Comparison of ENCODE assay signal across 33 mouse cellular contexts in the genomic region with DNA sequence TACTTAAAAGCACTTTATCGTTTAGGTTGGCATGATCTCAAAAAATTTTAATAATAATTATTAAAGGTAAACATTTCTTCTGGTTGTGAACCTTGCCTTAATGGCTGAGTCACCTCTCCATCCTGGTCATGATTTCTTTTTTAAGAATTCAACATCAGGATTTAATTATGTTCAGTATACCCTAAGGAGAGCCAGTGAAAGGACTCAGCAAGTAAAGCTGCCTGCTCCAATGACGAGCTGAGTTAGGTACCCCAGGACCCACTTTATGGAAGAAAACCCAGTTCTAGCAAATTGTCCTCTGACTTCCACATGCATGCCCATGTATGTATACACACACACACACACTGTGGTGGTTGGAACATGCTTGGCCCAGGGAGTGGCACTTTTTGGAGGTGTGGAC. TPM values are rescaled to one million over a fixed set of nuclear protein-coding genes. Genes with fewer than 3 reads are reported as not detected.
DNase-seq lines count a peak whose midpoint lies in the region; ATAC-seq lines count a peak whose summit lies in the region.
"Had no signal": no experiment of that assay in that cellular context is flagged by ENCODE, and none has a peak within 500 bp of the region (broad histone marks: within the 10 kb centered on the region; RNA-seq: fewer than 3 reads in every experiment).

No protein-coding gene starts in this region.

- WGBS in midbrain, embryonic 11.5 days = 83% methylated on average over 2 of the region's 2 CpGs
- WGBS in midbrain, embryonic 10.5 days = 82% methylated on average over 2 of the region's 2 CpGs

- peak; percentile 41 for DNase-seq in midbrain, embryonic 11.5 days (ENCODE audit: low spot score, missing footprints)
- no peak for DNase-seq in midbrain, embryonic 10.5 days (ENCODE audit: low spot score)
- DNase-seq in NIH3T3 (ENCODE audit: low read depth) = peak; percentile 4
- DNase-seq in forelimb bud, embryonic 11.5 days (ENCODE audit: low read depth, low spot score) = peak; percentile 29
- no peak for DNase-seq in lung, postnatal 36 days
- no peak for DNase-seq in gastrocnemius, postnatal 14 days
- DNase-seq: adrenal gland, adult 8-10 months; adrenal gland, postnatal 25 days; cerebellum, adult 11-12 months; cerebellum, adult 8-10 months; cerebellum, postnatal 10 days; cerebellum, postnatal 36 days; embryo, embryonic 11 days; forebrain, postnatal 0 days; gastrocnemius, postnatal 36 days; heart, adult 2 months had no signal

- H3K27me3 ChIP-seq in midbrain, embryonic 11.5 days (ENCODE audit: control insufficient read depth, insufficient read depth, low read length) = no peaks in the 10 kb centered on the region
- no peaks in the 10 kb centered on the region for H3K27me3 ChIP-seq in midbrain, embryonic 10.5 days (ENCODE audit: low read depth, poor library complexity, severe bottlenecking)
- H3K27me3 ChIP-seq: hindbrain, embryonic 12.5 days; hindbrain, embryonic 15.5 days had no signal

- H3K4me1 ChIP-seq in midbrain, embryonic 11.5 days (ENCODE audit: control insufficient read depth, insufficient read depth, low read length) = no peaks in the 10 kb centered on the region
- no peaks in the 10 kb centered on the region for H3K4me1 ChIP-seq in midbrain, embryonic 10.5 days
- H3K4me1 ChIP-seq: embryonic facial prominence, embryonic 13.5 days; hindbrain, embryonic 15.5 days had no signal

- H3K36me3 ChIP-seq in midbrain, embryonic 11.5 days (ENCODE audit: control insufficient read depth, insufficient read depth, low read length) = no peaks in the 10 kb centered on the region
- no peaks in the 10 kb centered on the region for H3K36me3 ChIP-seq in midbrain, embryonic 10.5 days
- H3K36me3 ChIP-seq: embryonic facial prominence, embryonic 10.5 days; embryonic facial prominence, embryonic 13.5 days; hindbrain, embryonic 12.5 days; hindbrain, embryonic 15.5 days had no signal

- H3K4me2 ChIP-seq in midbrain, embryonic 11.5 days = no peak overlapping the region
- H3K4me2 ChIP-seq: embryonic facial prominence, embryonic 13.5 days; heart, embryonic 11.5 days; hindbrain, embryonic 12.5 days; hindbrain, embryonic 15.5 days had no signal

- no peak for ATAC-seq in midbrain, embryonic 11.5 days (ENCODE audit: low FRiP score)
- ATAC-seq: activated CD4-positive, CD25-positive, alpha-beta regulatory T cell, adult 4 months; CD4-positive, CD25-positive, alpha-beta regulatory T cell, adult 4 months; forebrain, embryonic 14.5 days; forebrain, postnatal 0 days had no signal

- no peak overlapping the region for H3K27ac ChIP-seq in midbrain, embryonic 11.5 days (ENCODE audit: low read depth, low read length)
- no peak overlapping the region for H3K27ac ChIP-seq in midbrain, embryonic 10.5 days (replicated peaks)
- H3K27ac ChIP-seq: embryonic facial prominence, embryonic 10.5 days; embryonic facial prominence, embryonic 13.5 days; heart, adult 2 months; hindbrain, embryonic 12.5 days; hindbrain, embryonic 15.5 days had no signal

- intact Hi-C loops in gastrocnemius, postnatal 14 days (cut with DNase I; ENCODE audit: low total_unique reads) = no loop called here

- no peak overlapping the region for H3K9ac ChIP-seq in midbrain, embryonic 11.5 days (ENCODE audit: low read length)
- H3K9ac ChIP-seq: embryonic facial prominence, embryonic 13.5 days; forebrain, postnatal 0 days; hindbrain, embryonic 12.5 days; hindbrain, embryonic 15.5 days had no signal

- no peak overlapping the region for H3K4me3 ChIP-seq in midbrain, embryonic 11.5 days (ENCODE audit: low read depth, low read length)
- H3K4me3 ChIP-seq in midbrain, embryonic 10.5 days = no peak overlapping the region
- H3K4me3 ChIP-seq: embryonic facial prominence, embryonic 10.5 days; embryonic facial prominence, embryonic 13.5 days; heart, adult 2 months; hindbrain, embryonic 12.5 days; hindbrain, embryonic 15.5 days had no signal

- H3K9me3 ChIP-seq in midbrain, embryonic 11.5 days (ENCODE audit: control insufficient read depth, low read length) = no peaks in the 10 kb centered on the region
- no peaks in the 10 kb centered on the region for H3K9me3 ChIP-seq in midbrain, embryonic 10.5 days (replicated peaks)
- H3K9me3 ChIP-seq: embryonic facial prominence, embryonic 10.5 days; embryonic facial prominence, embryonic 13.5 days; hindbrain, embryonic 12.5 days; hindbrain, embryonic 15.5 days had no signal

RNA-seq across cellular contexts. Expression of a gene that starts 5.3 kb away (rescaled TPM):
- 182 and 213 TPM in 2 replicates for polyA plus RNA-seq in midbrain, embryonic 11.5 days (2014; fragmentation: Nextera tagmentation; extraction: Ambion mirVana)
- 198 and 207 TPM in 2 replicates for polyA plus RNA-seq in midbrain, embryonic 10.5 days (2016; fragmentation: Nextera tagmentation; extraction: Ambion mirVana)
- total RNA-seq in gastrocnemius, postnatal 14 days (2021) = 10 to 100 TPM; 42.4 to 47.0 TPM

RNA-seq across cellular contexts. Expression of a gene that starts 54.9 kb away (rescaled TPM):
- not detected in 2 replicates for polyA plus RNA-seq in midbrain, embryonic 11.5 days (2014; fragmentation: Nextera tagmentation; extraction: Ambion mirVana)
- 0.40 TPM in 1 of 2 replicates, not detected in the other for polyA plus RNA-seq in midbrain, embryonic 10.5 days (2016; fragmentation: Nextera tagmentation; extraction: Ambion mirVana)
- total RNA-seq in gastrocnemius, postnatal 14 days (2021) = not detected
- total RNA-seq: adrenal gland, adult 8-10 months; adrenal gland, postnatal 25 days; forebrain, postnatal 0 days; gastrocnemius, adult 8-10 months; gastrocnemius, postnatal 36 days; granulocyte monocyte progenitor cell, adult 5-6 weeks; heart, adult 2 months; heart, postnatal 25 days; hematopoietic stem cell, adult 5-6 weeks; MEL had no signal
- polyA plus RNA-seq: activated CD4-positive, CD25-positive, alpha-beta regulatory T cell, adult 4 months; brain, embryonic 14.5 days; C2C12; CD4-positive, CD25-positive, alpha-beta regulatory T cell, adult 4 months; embryonic facial prominence, embryonic 10.5 days; forebrain, embryonic 11.5 days; forebrain, embryonic 14.5 days; heart, postnatal 0 days had no signal

Comparison
In these comparisons a context has a peak if more than half of its experiments do, and no peak if none do; other contexts are left out.
1. DNase-seq: peak in midbrain, embryonic 11.5 days (single experiment), NIH3T3 (single experiment) and forelimb bud, embryonic 11.5 days (single experiment); none in midbrain, embryonic 10.5 days (single experiment), lung, postnatal 36 days (single experiment) and gastrocnemius, postnatal 14 days (single experiment).